Mouse (Mus musculus): Measurements from ENCODE around the gene Gm47289. TPM values are rescaled to one million over a fixed set of nuclear protein-coding genes. Genes with fewer than 3 reads are reported as not detected.

The Gm47289 gene
- polyA plus RNA-seq, 1 experiment from 2014 or later, result not detected

DNA sequence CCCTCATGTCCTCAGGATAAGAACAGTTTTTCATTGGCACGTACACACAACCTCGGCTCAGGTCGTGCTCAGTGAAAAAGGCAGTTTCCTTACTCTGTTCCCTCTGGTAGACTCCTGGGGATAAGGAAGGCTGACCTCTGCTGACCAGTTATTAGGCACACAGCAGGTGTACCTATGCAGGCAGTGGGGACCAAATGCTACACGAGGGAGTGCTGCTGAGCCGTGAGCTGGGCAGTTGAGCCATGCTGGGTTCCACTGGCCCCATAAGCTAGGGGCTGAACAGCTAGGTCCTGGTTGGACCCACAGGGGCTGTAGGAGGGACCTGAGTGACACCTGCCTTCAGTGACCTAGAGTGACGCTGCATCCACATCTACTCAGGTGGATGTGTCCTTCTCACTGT, 13.3 kb upstream of the Gm47289 start:
- Histone ChIP-seq H3K27ac (no peak overlapping the region), H3K4me3 (ENCODE audit: inconsistent target) (no peak overlapping the region), H3K36me3 (ENCODE audit: inconsistent target) (no peaks in the 10 kb centered on the region), H3K79me2 (ENCODE audit: inconsistent target) (no peaks in the 10 kb centered on the region)
- WGBS (ENCODE audit: missing documents), result 75% methylated on average over 6 of the region's 6 CpGs

- no peaks in the 10 kb centered on the region for H3K36me3 ChIP-seq (ENCODE audit: inconsistent target)
- WGBS (ENCODE audit: missing documents), result 26% methylated on average over 12 of the region's 13 CpGs
- no peak overlapping the region for H3K4me3 ChIP-seq (ENCODE audit: inconsistent target)
- no peaks in the 10 kb centered on the region for H3K79me2 ChIP-seq (ENCODE audit: inconsistent target)
- H3K27ac ChIP-seq, result no peak overlapping the region
Measured at GRCm38 (mm10) chr9:119146098-119146770, 12.7 kb upstream of the Gm47289 start.

GRCm38 (mm10) chr9:119149601-119150000, 9.4 kb upstream of the Gm47289 start:
- WGBS (ENCODE audit: missing documents), result 11% methylated on average over 4 of the region's 5 CpGs
- no peak overlapping the region for H3K4me3 ChIP-seq (ENCODE audit: inconsistent target)
- H3K79me2 ChIP-seq (ENCODE audit: inconsistent target), result no peaks in the 10 kb centered on the region
- H3K27ac ChIP-seq, result no peak overlapping the region
- H3K36me3 ChIP-seq (ENCODE audit: inconsistent target), result no peaks in the 10 kb centered on the region

- H3K27ac ChIP-seq, result no peak overlapping the region
- H3K4me3 ChIP-seq (ENCODE audit: inconsistent target), result no peak overlapping the region
- no peaks in the 10 kb centered on the region for H3K79me2 ChIP-seq (ENCODE audit: inconsistent target)
- WGBS (ENCODE audit: missing documents), result 72% methylated on average over 2 of the region's 2 CpGs
- H3K36me3 ChIP-seq (ENCODE audit: inconsistent target), result no peaks in the 10 kb centered on the region
Measured at GRCm38 (mm10) chr9:119151751-119152150, 7.2 kb upstream of the Gm47289 start.

DNA sequence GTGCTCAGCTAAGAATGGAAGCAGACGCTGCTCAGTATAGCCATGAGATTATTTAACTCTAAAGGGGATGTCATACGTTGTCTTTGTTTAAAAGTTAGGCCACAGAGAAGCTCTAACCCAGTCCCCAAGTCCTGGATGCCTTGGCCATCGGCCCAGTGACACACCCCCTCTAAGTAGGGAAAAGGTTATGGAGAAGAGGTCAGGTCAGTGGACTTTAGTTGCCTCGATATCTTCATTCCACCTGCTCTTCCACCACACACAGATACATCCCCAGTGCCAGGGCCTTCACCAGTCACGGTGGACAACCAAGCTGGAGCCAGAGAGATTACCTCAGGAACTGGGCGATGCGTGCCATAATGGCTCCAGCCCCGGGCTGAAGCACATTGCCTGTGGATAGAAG, 3.5 kb upstream of the Gm47289 start:
- H3K27ac ChIP-seq, result no peak overlapping the region
- no peaks in the 10 kb centered on the region for H3K36me3 ChIP-seq (ENCODE audit: inconsistent target)
- H3K4me3 ChIP-seq (ENCODE audit: inconsistent target), result no peak overlapping the region
- no peaks in the 10 kb centered on the region for H3K79me2 ChIP-seq (ENCODE audit: inconsistent target)
- WGBS (ENCODE audit: missing documents), result 89% methylated on average over 8 of the region's 8 CpGs

- Histone ChIP-seq H3K27ac (no peak overlapping the region), H3K4me3 (ENCODE audit: inconsistent target) (no peak overlapping the region), H3K79me2 (ENCODE audit: inconsistent target) (no peaks in the 10 kb centered on the region), H3K36me3 (ENCODE audit: inconsistent target) (no peaks in the 10 kb centered on the region)
- 54% methylated on average over 7 of the region's 7 CpGs for WGBS (ENCODE audit: missing documents)
Measured at GRCm38 (mm10) chr9:119155826-119156225, 3.1 kb upstream of the Gm47289 start.

- no peak within 1 kb of the TSS for H3K4me3 ChIP-seq (ENCODE audit: inconsistent target)
- no peaks in the 10 kb centered on the region for H3K79me2 ChIP-seq (ENCODE audit: inconsistent target)
- H3K27ac ChIP-seq, result no peak within 1 kb of the TSS
- 3% methylated on average over 64 of the region's 65 CpGs for WGBS (ENCODE audit: missing documents)
- no peaks in the 10 kb centered on the region for H3K36me3 ChIP-seq (ENCODE audit: inconsistent target)
Measured at GRCm38 (mm10) chr9:119156278-119157201, 2.4 kb upstream of the Gm47289 start, which contains the start of gene Acaa1b. Acaa1b (minus strand) TSS chr9:119157093.

- H3K79me2 ChIP-seq (ENCODE audit: inconsistent target), result no peaks in the 10 kb centered on the region
- H3K36me3 ChIP-seq (ENCODE audit: inconsistent target), result no peaks in the 10 kb centered on the region
- no peak overlapping the region for H3K4me3 ChIP-seq (ENCODE audit: inconsistent target)
- H3K27ac ChIP-seq, result no peak overlapping the region
- WGBS (ENCODE audit: missing documents), result 93% methylated on average over 3 of the region's 3 CpGs
Measured at GRCm38 (mm10) chr9:119160689-119161088, 1.7 kb downstream of the Gm47289 start.

GRCm38 (mm10) chr9:119164743-119165142, 5.8 kb downstream of the Gm47289 start:
- H3K27ac ChIP-seq, result no peak overlapping the region
- WGBS (ENCODE audit: missing documents), result 76% methylated on average over 7 of the region's 7 CpGs
- no peaks in the 10 kb centered on the region for H3K79me2 ChIP-seq (ENCODE audit: inconsistent target)
- no peaks in the 10 kb centered on the region for H3K36me3 ChIP-seq (ENCODE audit: inconsistent target)
- H3K4me3 ChIP-seq (ENCODE audit: inconsistent target), result no peak overlapping the region

- Histone ChIP-seq H3K4me3 (ENCODE audit: inconsistent target) (no peak overlapping the region), H3K27ac (no peak overlapping the region), H3K36me3 (ENCODE audit: inconsistent target) (no peaks in the 10 kb centered on the region), H3K79me2 (ENCODE audit: inconsistent target) (no peaks in the 10 kb centered on the region)
- 95% methylated on average over 6 of the region's 6 CpGs for WGBS (ENCODE audit: missing documents)
Measured at GRCm38 (mm10) chr9:119165548-119165947, 6.6 kb downstream of the Gm47289 start.

- H3K79me2 ChIP-seq (ENCODE audit: inconsistent target), result no peaks in the 10 kb centered on the region
- H3K36me3 ChIP-seq (ENCODE audit: inconsistent target), result no peaks in the 10 kb centered on the region
- H3K4me3 ChIP-seq (ENCODE audit: inconsistent target), result no peak overlapping the region
- no peak overlapping the region for H3K27ac ChIP-seq
- 100% methylated on average over 2 of the region's 2 CpGs for WGBS (ENCODE audit: missing documents)
Measured at GRCm38 (mm10) chr9:119167608-119168007, 8.6 kb downstream of the Gm47289 start.

GRCm38 (mm10) chr9:119179292-119179691, 20.3 kb downstream of the Gm47289 start:
- WGBS (ENCODE audit: missing documents), result 95% methylated on average over 11 of the region's 11 CpGs

DNA sequence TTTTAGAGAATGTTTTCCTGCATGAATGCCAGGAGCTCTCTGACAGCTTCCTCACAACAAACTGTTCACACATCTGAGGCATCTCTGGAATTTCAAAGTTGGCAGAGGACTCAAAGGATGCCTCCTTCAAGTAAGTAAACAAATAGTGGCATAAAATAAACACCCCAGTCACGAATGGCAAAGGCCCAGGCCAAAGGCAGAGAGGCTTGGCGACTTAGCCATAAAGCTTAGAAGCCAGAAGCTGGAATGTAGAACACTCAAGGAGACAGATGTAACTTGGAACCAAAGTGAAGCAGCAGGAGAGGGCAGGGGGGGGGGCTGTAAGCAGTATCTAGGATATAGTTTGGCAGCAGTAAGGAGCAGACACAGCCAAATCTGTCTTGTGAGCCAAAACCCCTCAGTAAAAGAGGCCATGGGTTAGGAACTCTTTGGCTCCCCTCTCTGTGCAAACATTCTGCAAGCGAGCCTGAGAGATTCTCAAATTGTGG, 22.3 kb downstream of the Gm47289 start:
- H3K79me2 ChIP-seq (ENCODE audit: inconsistent target), result no peaks in the 10 kb centered on the region
- 65% methylated on average over 3 of the region's 3 CpGs for WGBS (ENCODE audit: missing documents)
- no peak overlapping the region for H3K27ac ChIP-seq
- no peak overlapping the region for H3K4me3 ChIP-seq (ENCODE audit: inconsistent target)
- no peaks in the 10 kb centered on the region for H3K36me3 ChIP-seq (ENCODE audit: inconsistent target)

More at GRCm38 (mm10) chr9:119179292-119179691, 20.3 kb downstream of the Gm47289 start:
- no peaks in the 10 kb centered on the region for H3K79me2 ChIP-seq (ENCODE audit: inconsistent target)
- H3K4me3 ChIP-seq (ENCODE audit: inconsistent target), result no peak overlapping the region
- no peak overlapping the region for H3K27ac ChIP-seq
- no peaks in the 10 kb centered on the region for H3K36me3 ChIP-seq (ENCODE audit: inconsistent target)

GRCm38 (mm10) chr9:119192202-119192990, 33.4 kb downstream of the Gm47289 start:
- Histone ChIP-seq H3K4me3 (ENCODE audit: inconsistent target) (no peak overlapping the region), H3K79me2 (ENCODE audit: inconsistent target) (no peaks in the 10 kb centered on the region), H3K36me3 (ENCODE audit: inconsistent target) (no peaks in the 10 kb centered on the region), H3K27ac (no peak overlapping the region)
- 48% methylated on average over 11 of the region's 11 CpGs for WGBS (ENCODE audit: missing documents)

Data from macrophage (primary cell).